In genomic region chr19:28302831-28303242, GRCm38 (mm10) we compare ENCODE assay signal across 25 mouse cellular contexts.
DNase-seq lines count a peak whose midpoint lies in the region; ATAC-seq and TF ChIP-seq lines count a peak whose summit lies in the region.
"Had no signal": no experiment of that assay in that cellular context is flagged by ENCODE, and none has a peak within 500 bp of the region (broad histone marks: within the 10 kb centered on the region; RNA-seq: fewer than 3 reads in every experiment).

No protein-coding gene starts in this region.

- H3K9me3 ChIP-seq in embryonic facial prominence, embryonic 11.5 days (replicated peaks; ENCODE audit: control insufficient read depth, low read length), result no peaks in the 10 kb centered on the region
- H3K9me3 ChIP-seq in limb, embryonic 10.5 days (replicated peaks), result no peaks in the 10 kb centered on the region
- H3K9me3 ChIP-seq: embryonic facial prominence, embryonic 12.5 days; heart, embryonic 12.5 days; lung, embryonic 15.5 days; neural tube, embryonic 12.5 days had no signal

- no peaks in the 10 kb centered on the region for H3K36me3 ChIP-seq in embryonic facial prominence, embryonic 11.5 days (replicated peaks; ENCODE audit: control insufficient read depth, insufficient read depth, low read depth, low read length)
- no peaks in the 10 kb centered on the region for H3K36me3 ChIP-seq in limb, embryonic 10.5 days
- H3K36me3 ChIP-seq in heart, adult 2 months (ENCODE audit: control insufficient read depth, insufficient read depth, low read length), result no peaks in the 10 kb centered on the region
- H3K36me3 ChIP-seq: embryonic facial prominence, embryonic 12.5 days; heart, embryonic 12.5 days; lung, embryonic 15.5 days; neural tube, embryonic 12.5 days had no signal

- no peak for TF ChIP-seq EP300 in heart, adult 2 months (IDR thresholded peaks at IDR 0.05; ENCODE audit: insufficient read depth, low read depth, low read length)

- H3K27ac ChIP-seq in embryonic facial prominence, embryonic 11.5 days (replicated peaks; ENCODE audit: low read depth, low read length), result no peak overlapping the region
- H3K27ac ChIP-seq in limb, embryonic 10.5 days, result 0 out of 2 replicates have a peak overlapping the region, but pooled peaks have one; percentile 4
- no peak overlapping the region for H3K27ac ChIP-seq in heart, adult 2 months
- H3K27ac ChIP-seq: embryonic facial prominence, embryonic 12.5 days; liver, embryonic 14.5 days; lung, embryonic 15.5 days; neural tube, embryonic 12.5 days had no signal

- no peaks in the 10 kb centered on the region for H3K79me2 ChIP-seq in heart, adult 2 months (replicated peaks; ENCODE audit: control insufficient read depth, insufficient read depth, low read length)

- peak; percentile 62; the same call in 1 of the 2 replicates for ATAC-seq in embryonic facial prominence, embryonic 11.5 days (replicated peaks; ENCODE audit: insufficient number of reproducible peaks, low FRiP score, low TSS enrichment, low read depth)
- ATAC-seq: CD4-positive, CD25-positive, alpha-beta regulatory T cell, adult 4 months; forebrain, embryonic 14.5 days; Patski had no signal

- no peak for TF ChIP-seq CTCF in brain, embryonic 14.5 days (IDR thresholded peaks at IDR 0.05; ENCODE audit: borderline replicate concordance, extremely low read depth, insufficient read depth, insufficient read length)
- no peak for TF ChIP-seq CTCF in heart, adult 2 months (IDR thresholded peaks at IDR 0.05)

- no peak overlapping the region for H3K4me2 ChIP-seq in embryonic facial prominence, embryonic 11.5 days (ENCODE audit: low read depth, low read length)
- H3K4me2 ChIP-seq: embryonic facial prominence, embryonic 12.5 days; heart, embryonic 12.5 days; lung, embryonic 15.5 days; neural tube, embryonic 12.5 days had no signal

- WGBS in embryonic facial prominence, embryonic 11.5 days, result 7% methylated on average over 2 of the region's 2 CpGs
- WGBS in limb, embryonic 10.5 days, result 55% methylated on average over 2 of the region's 2 CpGs
- WGBS in heart, adult 2 months, result 78% methylated on average over 2 of the region's 2 CpGs

- peak; percentile 55 for DNase-seq in heart, adult 11 months
- DNase-seq in heart, postnatal 25 days (ENCODE audit: low spot score), result no peak
- peak; percentile 31 for DNase-seq in brain, embryonic 14.5 days (ENCODE audit: low read depth)
- DNase-seq in embryonic facial prominence, embryonic 11.5 days (ENCODE audit: low spot score), result no peak
- DNase-seq in limb, embryonic 10.5 days (ENCODE audit: low spot score), result no peak
- no peak for DNase-seq in gastrocnemius, adult 18-20 months (ENCODE audit: low spot score)
- DNase-seq in heart, adult 2 months, result no peak
- DNase-seq in gastrocnemius, postnatal 25 days, result no peak
- DNase-seq: adrenal gland, adult 8-10 months; cerebellum, postnatal 14 days; heart, postnatal 14 days; kidney, adult 9 months; kidney, postnatal 36 days; layer of hippocampus, adult 9-11 months; lung, postnatal 4 days; thymus, postnatal 25 days had no signal

- TF ChIP-seq POLR2A in brain, embryonic 14.5 days (IDR thresholded peaks at IDR 0.05; ENCODE audit: borderline replicate concordance, extremely low read depth, insufficient read depth, insufficient read length, poor library complexity, severe bottlenecking), result no peak
- no peak for TF ChIP-seq POLR2A in heart, adult 2 months (IDR thresholded peaks at IDR 0.05; ENCODE audit: insufficient read depth, low read depth, low read length)

- no peak overlapping the region for H3K9ac ChIP-seq in embryonic facial prominence, embryonic 11.5 days (replicated peaks; ENCODE audit: low read length)
- no peak overlapping the region for H3K9ac ChIP-seq in heart, adult 2 months (ENCODE audit: low read depth, low read length)
- H3K9ac ChIP-seq: embryonic facial prominence, embryonic 12.5 days; heart, embryonic 12.5 days; liver, embryonic 14.5 days; lung, embryonic 15.5 days; neural tube, embryonic 12.5 days had no signal

- no peaks in the 10 kb centered on the region for H3K4me1 ChIP-seq in embryonic facial prominence, embryonic 11.5 days (ENCODE audit: control insufficient read depth, insufficient read depth, low read length)
- H3K4me1 ChIP-seq in limb, embryonic 10.5 days, result peaks cover 61% of the 10 kb centered on the region
- H3K4me1 ChIP-seq in heart, adult 2 months (ENCODE audit: control insufficient read depth, insufficient read depth, low read length), result no peaks in the 10 kb centered on the region
- H3K4me1 ChIP-seq: lung, embryonic 15.5 days had no signal

- no peak overlapping the region for H3K4me3 ChIP-seq in embryonic facial prominence, embryonic 11.5 days (ENCODE audit: low read depth, low read length)
- no peak overlapping the region for H3K4me3 ChIP-seq in limb, embryonic 10.5 days
- no peak overlapping the region for H3K4me3 ChIP-seq in heart, adult 2 months
- H3K4me3 ChIP-seq: embryonic facial prominence, embryonic 12.5 days; erythroblast, embryonic 14.5 days; heart, embryonic 12.5 days; lung, embryonic 15.5 days; neural tube, embryonic 12.5 days had no signal

- intact Hi-C loops in heart, postnatal 25 days (cut with DNase I), result no loop called here
- intact Hi-C loops in heart, adult 2 months (cut with DNase I), result no loop called here

- no peaks in the 10 kb centered on the region for H3K27me3 ChIP-seq in embryonic facial prominence, embryonic 11.5 days (ENCODE audit: control insufficient read depth, insufficient read depth, low read length)
- H3K27me3 ChIP-seq in limb, embryonic 10.5 days (ENCODE audit: low read depth, poor library complexity, severe bottlenecking), result no peaks in the 10 kb centered on the region
- H3K27me3 ChIP-seq in heart, adult 2 months (ENCODE audit: control insufficient read depth, insufficient read depth, low read length), result no peaks in the 10 kb centered on the region
- H3K27me3 ChIP-seq: embryonic facial prominence, embryonic 12.5 days; heart, embryonic 12.5 days; lung, embryonic 15.5 days; neural tube, embryonic 12.5 days; Patski had no signal

Comparison
In these comparisons a context has a peak if more than half of its experiments do, and no peak if none do; other contexts are left out.
1. DNase-seq: peak in heart, adult 11 months (single experiment) and brain, embryonic 14.5 days (single experiment); none in heart, postnatal 25 days (single experiment), embryonic facial prominence, embryonic 11.5 days (single experiment), limb, embryonic 10.5 days (single experiment), gastrocnemius, adult 18-20 months (single experiment), heart, adult 2 months (0 of 2) and gastrocnemius, postnatal 25 days (single experiment).